Mouse (Mus musculus) heart, embryonic 14.5 days (tissue): ENCODE data around the gene Cep112. TPM values are rescaled to one million over a fixed set of nuclear protein-coding genes. Genes with fewer than 3 reads are reported as not detected.

Experiments
- ATAC-seq: fragments of 200-750 bp; cut with Nextera tagmentation; 2 replicates; pipeline ENCODE4 v1.8.0; 2017; ENCODE audit warnings: low read depth, moderate TSS enrichment; ENCODE audit not compliant: insufficient number of reproducible peaks, insufficient read depth, low FRiP score
- H3K27ac ChIP-seq, 2 experiments: fragments of 200-500 bp in 1 of 2; fragments of 300-500 bp in 1 of 2; sonication (generic) in 1 of 2; replicated peaks in 1 of 2; 2 replicates each; pipeline ENCODE4 v1.5.1; 2012 to 2014; ENCODE audit warnings: low read depth in 2 of 2, low read length in 2 of 2, control low read depth in 1 of 2, mild to moderate bottlenecking in 1 of 2, mixed read lengths in 1 of 2; ENCODE audit not compliant: control insufficient read depth in 1 of 2, insufficient read depth in 1 of 2
- H3K27me3 ChIP-seq: fragments of 300-500 bp; sonication (generic); 2 replicates; pipeline ENCODE4 v1.6.1; 2014; ENCODE audit warnings: mild to moderate bottlenecking, low read length, control low read depth; ENCODE audit not compliant: control insufficient read depth, insufficient read depth
- H3K36me3 ChIP-seq: fragments of 300-500 bp; sonication (generic); 2 replicates; pipeline ENCODE4 v1.6.1; 2014; ENCODE audit warnings: mild to moderate bottlenecking, control low read depth, low read length, mixed read lengths; ENCODE audit not compliant: control insufficient read depth, insufficient read depth
- H3K4me1 ChIP-seq, 2 experiments: fragments of 200-500 bp in 1 of 2; fragments of 300-500 bp in 1 of 2; sonication (generic) in 1 of 2; 2 replicates each; pipeline ENCODE4 v1.6.1; 2012 to 2014; ENCODE audit warnings: low read length in 2 of 2, control low read depth in 1 of 2, mixed read lengths in 1 of 2; ENCODE audit not compliant: control insufficient read depth in 2 of 2, insufficient read depth in 2 of 2
- H3K4me2 ChIP-seq: fragments of 300-500 bp; sonication (generic); 2 replicates; pipeline ENCODE4 v1.6.1; 2014; ENCODE audit warnings: mild to moderate bottlenecking, low read length
- H3K4me3 ChIP-seq, 2 experiments: fragments of 200-500 bp in 1 of 2; fragments of 300-500 bp in 1 of 2; sonication (generic) in 1 of 2; 2 replicates each; pipeline ENCODE4 v1.5.1; 2012 to 2014; ENCODE audit warnings: low read length in 2 of 2, mild to moderate bottlenecking in 2 of 2, control low read depth in 1 of 2, low read depth in 1 of 2, moderate library complexity in 1 of 2; ENCODE audit not compliant: control insufficient read depth in 1 of 2, insufficient read depth in 1 of 2
- H3K9ac ChIP-seq: fragments of 300-500 bp; sonication (generic); 2 replicates; pipeline ENCODE4 v1.6.1; 2014; ENCODE audit warnings: mild to moderate bottlenecking, low read length
- H3K9me3 ChIP-seq: fragments of 300-500 bp; sonication (generic); 2 replicates; pipeline ENCODE4 v1.6.1; 2016; ENCODE audit warnings: low read length, control low read depth; ENCODE audit not compliant: control insufficient read depth
- WGBS: fragments of 180-500 bp; shearing (Covaris S2); extraction: QIAGEN DNeasy Blood & Tissue Kit; methylation state at CpG from one replicate; pipeline ENCODE4 v1.1.7; 2014; 5-methylcytosine and 5-hydroxymethylcytosine counted together
- polyA plus RNA-seq: library from polyadenylated mRNA; unstranded; fragments of >200 nt; fragmentation: Nextera tagmentation; extraction: Ambion mirVana; gene quantifications from 2 replicates; pipeline ENCODE4 v1.2.1, GENCODE M21; 2014

The Cep112 gene
- polyA plus RNA-seq, 1 experiment from 2014 or later: 9.2 TPM

GRCm38 (mm10) chr11:108804030-108804429, 379.0 kb downstream of the Cep112 start:
- Histone ChIP-seq H3K4me1 (no peaks in the 10 kb centered on the region; a peak in 1 of 4 replicates), H3K4me2 (no peak overlapping the region), H3K36me3 (no peaks in the 10 kb centered on the region), H3K4me3 (no peak overlapping the region), H3K9me3 (no peaks in the 10 kb centered on the region), H3K27ac (no peak overlapping the region), H3K27me3 (no peaks in the 10 kb centered on the region), H3K9ac (no peak overlapping the region)
- ATAC-seq: no peak
- 72% methylated on average over 3 of the region's 3 CpGs for WGBS

- Histone ChIP-seq H3K9me3 (no peaks in the 10 kb centered on the region), H3K4me2 (no peak overlapping the region), H3K9ac (no peak overlapping the region), H3K4me1 (no peaks in the 10 kb centered on the region; a peak in 1 of 4 replicates), H3K27me3 (no peaks in the 10 kb centered on the region), H3K36me3 (no peaks in the 10 kb centered on the region), H3K4me3 (no peak overlapping the region), H3K27ac (no peak overlapping the region)
- 69% methylated on average over 3 of the region's 3 CpGs for WGBS
- ATAC-seq: no peak
Measured at GRCm38 (mm10) chr11:108805947-108806346, 381.0 kb downstream of the Cep112 start.

- no peak for ATAC-seq
- 63% methylated on average over 3 of the region's 3 CpGs for WGBS
- Histone ChIP-seq H3K27me3 (no peaks in the 10 kb centered on the region), H3K9ac (no peak overlapping the region), H3K4me2 (no peak overlapping the region), H3K4me1 (no peaks in the 10 kb centered on the region; a peak in 1 of 4 replicates), H3K4me3 (no peak overlapping the region), H3K36me3 (no peaks in the 10 kb centered on the region), H3K27ac (no peak overlapping the region), H3K9me3 (no peaks in the 10 kb centered on the region)
Measured at GRCm38 (mm10) chr11:108809626-108810025, 384.6 kb downstream of the Cep112 start.

- WGBS: 81% methylated on average over 4 of the region's 4 CpGs
- no peak overlapping the region for H3K4me3 ChIP-seq
- H3K4me1 ChIP-seq: peaks cover 0 to 4% of the 10 kb centered on the region in 2 experiments; a peak in 2 of 4 replicates
- H3K27ac ChIP-seq: 0 out of 4 replicates have a peak overlapping the region, but pooled peaks of 1 of the 2 experiments have one; percentile 5
- no peak overlapping the region for H3K4me2 ChIP-seq
- no peak for ATAC-seq
- H3K9me3 ChIP-seq: no peaks in the 10 kb centered on the region
- H3K9ac ChIP-seq: no peak overlapping the region
- no peaks in the 10 kb centered on the region for H3K36me3 ChIP-seq
- H3K27me3 ChIP-seq: no peaks in the 10 kb centered on the region
Measured at GRCm38 (mm10) chr11:108821771-108822170, 396.8 kb downstream of the Cep112 start.

GRCm38 (mm10) chr11:108822257-108822656, 397.3 kb downstream of the Cep112 start:
- H3K4me3 ChIP-seq: no peak overlapping the region
- no peak overlapping the region for H3K4me2 ChIP-seq
- H3K9me3 ChIP-seq: no peaks in the 10 kb centered on the region
- H3K4me1 ChIP-seq: peaks cover 0 to 4% of the 10 kb centered on the region in 2 experiments; a peak in 2 of 4 replicates
- H3K9ac ChIP-seq: no peak overlapping the region
- H3K27me3 ChIP-seq: no peaks in the 10 kb centered on the region
- no peaks in the 10 kb centered on the region for H3K36me3 ChIP-seq
- 0 out of 4 replicates have a peak overlapping the region, but pooled peaks of 1 of the 2 experiments have one; percentile 5 for H3K27ac ChIP-seq
- WGBS: 44% methylated on average over 7 of the region's 7 CpGs
- no peak for ATAC-seq

GRCm38 (mm10) chr11:108827321-108827720, 402.3 kb downstream of the Cep112 start:
- Histone ChIP-seq H3K27me3 (no peaks in the 10 kb centered on the region), H3K27ac (no peak overlapping the region), H3K4me1 (peaks cover 0 to under 1% of the 10 kb centered on the region in 2 experiments; a peak in 2 of 4 replicates), H3K4me3 (no peak overlapping the region), H3K9me3 (no peaks in the 10 kb centered on the region), H3K9ac (no peak overlapping the region), H3K4me2 (no peak overlapping the region), H3K36me3 (no peaks in the 10 kb centered on the region)
- ATAC-seq: no peak

GRCm38 (mm10) chr11:108828374-108829025, 403.5 kb downstream of the Cep112 start:
- Histone ChIP-seq H3K4me2 (no peak overlapping the region), H3K4me3 (no peak overlapping the region), H3K9ac (no peak overlapping the region), H3K36me3 (no peaks in the 10 kb centered on the region), H3K9me3 (no peaks in the 10 kb centered on the region), H3K27ac (no peak overlapping the region), H3K27me3 (no peaks in the 10 kb centered on the region), H3K4me1 (no peaks in the 10 kb centered on the region; a peak in 1 of 4 replicates)
- WGBS: 54% methylated on average over 4 of the region's 4 CpGs
- no peak for ATAC-seq

GRCm38 (mm10) chr11:108836706-108837105, 411.7 kb downstream of the Cep112 start:
- no peaks in the 10 kb centered on the region for H3K9me3 ChIP-seq
- no peak for ATAC-seq
- H3K4me2 ChIP-seq: no peak overlapping the region
- no peaks in the 10 kb centered on the region for H3K4me1 ChIP-seq
- no peaks in the 10 kb centered on the region for H3K36me3 ChIP-seq
- H3K9ac ChIP-seq: no peak overlapping the region
- H3K27ac ChIP-seq: no peak overlapping the region
- no peak overlapping the region for H3K4me3 ChIP-seq
- 88% methylated on average over 4 of the region's 4 CpGs for WGBS
- H3K27me3 ChIP-seq: no peaks in the 10 kb centered on the region
